Mouse (Mus musculus) olfactory bulb, adult 2 months (tissue): Measurements from ENCODE around the gene Crtac1.

Experiments
- CTCF ChIP-seq: fragments of 200-500 bp; IDR thresholded peaks from 2 replicates; pipeline ENCODE4 v1.5.1; 2012; ENCODE audit warnings: low read depth, mild to moderate bottlenecking, low read length, moderate library complexity; ENCODE audit not compliant: insufficient read depth
- POLR2A ChIP-seq: fragments of 200-500 bp; IDR thresholded peaks from 2 replicates; pipeline ENCODE4 v1.6.1; 2012; ENCODE audit warnings: mild to moderate bottlenecking, low read depth, low read length, moderate library complexity; ENCODE audit not compliant: insufficient read depth

DNA sequence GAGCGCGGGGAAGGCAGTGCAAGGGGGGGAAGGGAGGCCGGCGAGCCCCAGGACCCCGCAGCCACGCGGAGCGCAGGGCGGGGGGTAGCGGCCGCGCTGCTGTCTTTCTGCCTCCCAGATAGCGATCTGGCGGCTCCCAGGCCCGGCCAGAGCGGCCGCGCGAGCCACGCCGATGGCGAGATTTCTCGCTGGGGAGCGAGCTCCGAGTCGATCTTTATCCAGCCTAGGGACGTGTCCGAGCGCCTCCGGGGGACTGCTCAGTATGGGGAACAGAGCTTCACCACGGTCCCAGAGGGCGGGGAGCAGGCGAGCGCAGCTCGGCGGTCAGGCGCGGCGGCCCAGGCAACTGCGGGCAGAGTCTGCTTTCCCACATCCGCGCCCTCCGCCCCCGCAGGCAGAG, 608 bp upstream of the Crtac1 start:
- TF ChIP-seq CTCF (no peak), POLR2A (no peak)
